Mouse (Mus musculus) MEL (cell line): ENCODE measurements at regions not wholly inside any gene's neighbourhood (a gene's known extent, or its start where the extent isn't known, plus 50 kb on each side); places are given as distances from the start of the nearest gene placed in this dataset.

Experiments used
- DNase-seq: peaks from one replicate; pipeline ENCODE4 v3.0.0; 2011; ENCODE audit warnings: low read depth, low spot score
- H3K27ac ChIP-seq: 2 replicates; pipeline ENCODE4 v1.5.1; 2012; ENCODE audit warnings: low read depth, mild to moderate bottlenecking, control low read depth, low read length, moderate library complexity; ENCODE audit not compliant: control insufficient read depth
- H3K27me3 ChIP-seq, 2 experiments: fragments of 150-350 bp in 1 of 2; sonication (generic) in 1 of 2; 2 replicates each; pipeline ENCODE4 v1.6.1; 2012; ENCODE audit warnings: low read length in 2 of 2, mild to moderate bottlenecking in 2 of 2, improper control_type of control experiment in 1 of 2, moderate library complexity in 1 of 2; ENCODE audit not compliant: insufficient read depth in 2 of 2, control insufficient read depth in 1 of 2
- H3K36me3 ChIP-seq, 2 experiments: 2 replicates each; pipeline ENCODE4 v1.6.1; 2012 to 2014; ENCODE audit warnings: low read length in 2 of 2, improper control_type of control experiment in 1 of 2, inconsistent platforms in 1 of 2, mild to moderate bottlenecking in 1 of 2; ENCODE audit not compliant: insufficient read depth in 2 of 2, control insufficient read depth in 1 of 2
- H3K4me1 ChIP-seq, 2 experiments: fragments of 150-350 bp in 1 of 2; sonication (generic) in 1 of 2; 2 replicates each; pipeline ENCODE4 v1.6.1; 2012; ENCODE audit warnings: low read length in 2 of 2, improper control_type of control experiment in 1 of 2, mild to moderate bottlenecking in 1 of 2; ENCODE audit not compliant: insufficient read depth in 2 of 2, control insufficient read depth in 1 of 2
- H3K4me3 ChIP-seq, 2 experiments: fragments of 150-350 bp in 1 of 2; sonication (generic) in 1 of 2; 2 replicates each; pipeline ENCODE4 v1.5.1; 2012; ENCODE audit warnings: low read depth in 2 of 2, low read length in 2 of 2, mild to moderate bottlenecking in 2 of 2, moderate library complexity in 2 of 2, control low read depth in 1 of 2, improper control_type of control experiment in 1 of 2; ENCODE audit not compliant: control insufficient read depth in 1 of 2, insufficient read depth in 1 of 2
- H3K79me2 ChIP-seq: 2 replicates; pipeline ENCODE4 v1.6.1; 2012; ENCODE audit warnings: mild to moderate bottlenecking, low read length, moderate library complexity; ENCODE audit not compliant: control insufficient read depth, poor library complexity, insufficient read depth
- H3K9ac ChIP-seq: 2 replicates; pipeline ENCODE4 v1.6.1; 2012; ENCODE audit warnings: low read depth, mild to moderate bottlenecking, control low read depth, low read length, moderate library complexity; ENCODE audit not compliant: control insufficient read depth, poor library complexity, severe bottlenecking
- H3K9me3 ChIP-seq: fragments of 150-350 bp; sonication (generic); replicated peaks from 2 replicates; pipeline ENCODE4 v1.6.1; 2012; ENCODE audit warnings: mild to moderate bottlenecking, low read length, improper control_type of control experiment, moderate library complexity; ENCODE audit not compliant: insufficient read depth
- CTCF ChIP-seq, 3 experiments: IDR thresholded peaks in 2 of 3; conservative IDR thresholded peaks in 1 of 3; 2 replicates each; pipeline ENCODE4 v1.5.1; 2011 to 2012; ENCODE audit warnings: low read length in 3 of 3, low read depth in 2 of 3, mild to moderate bottlenecking in 2 of 3, improper control_type of control experiment in 1 of 3, inconsistent platforms in 1 of 3, mixed read lengths in 1 of 3, moderate library complexity in 1 of 3; ENCODE audit not compliant: control insufficient read depth in 1 of 3, insufficient read depth in 1 of 3, poor library complexity in 1 of 3, severe bottlenecking in 1 of 3
- GATA1 ChIP-seq: IDR thresholded peaks from 2 replicates; pipeline ENCODE4 v1.6.1; 2011; ENCODE audit warnings: low read depth, low read length, improper control_type of control experiment
- JUND ChIP-seq: IDR thresholded peaks from 2 replicates; pipeline ENCODE4 v1.6.1; 2011; ENCODE audit warnings: low read depth, mild to moderate bottlenecking, improper control_type of control experiment, low read length
- KAT2A ChIP-seq: conservative IDR thresholded peaks from 2 replicates; pipeline ENCODE4 v1.6.1; 2012; ENCODE audit warnings: low read depth, low read length, improper control_type of control experiment, inconsistent platforms
- MAX ChIP-seq: IDR thresholded peaks from 2 replicates; pipeline ENCODE4 v1.6.1; 2011; ENCODE audit warnings: low read length, improper control_type of control experiment
- MAZ ChIP-seq: IDR thresholded peaks from 2 replicates; pipeline ENCODE4 v1.6.1; 2012; ENCODE audit warnings: low read depth, mild to moderate bottlenecking, inconsistent platforms, low read length, improper control_type of control experiment
- MXI1 ChIP-seq: IDR thresholded peaks from 2 replicates; pipeline ENCODE4 v1.6.1; 2011; ENCODE audit warnings: mild to moderate bottlenecking, low read depth, low read length, improper control_type of control experiment
- MYC ChIP-seq: IDR thresholded peaks from 2 replicates; pipeline ENCODE4 v1.6.1; 2011; ENCODE audit warnings: low read depth, mild to moderate bottlenecking, low read length, improper control_type of control experiment, moderate library complexity
- NELFE ChIP-seq: IDR thresholded peaks from 2 replicates; pipeline ENCODE4 v1.6.1; 2011; ENCODE audit warnings: low read depth, low read length, improper control_type of control experiment
- NRF1 ChIP-seq: IDR thresholded peaks from 2 replicates; pipeline ENCODE4 v1.6.1; 2014; ENCODE audit warnings: low read depth, mild to moderate bottlenecking, inconsistent platforms, low read length, improper control_type of control experiment, moderate library complexity; ENCODE audit not compliant: poor library complexity, insufficient read depth, severe bottlenecking
- TAL1 ChIP-seq: IDR thresholded peaks from 2 replicates; pipeline ENCODE4 v1.6.1; 2012; ENCODE audit warnings: mild to moderate bottlenecking, inconsistent platforms, low read length, moderate library complexity, mixed read lengths
- TCF12 ChIP-seq: IDR thresholded peaks from 2 replicates; pipeline ENCODE4 v1.6.1; 2014; ENCODE audit warnings: low read depth, mild to moderate bottlenecking, inconsistent platforms, low read length, improper control_type of control experiment, moderate library complexity

DNA sequence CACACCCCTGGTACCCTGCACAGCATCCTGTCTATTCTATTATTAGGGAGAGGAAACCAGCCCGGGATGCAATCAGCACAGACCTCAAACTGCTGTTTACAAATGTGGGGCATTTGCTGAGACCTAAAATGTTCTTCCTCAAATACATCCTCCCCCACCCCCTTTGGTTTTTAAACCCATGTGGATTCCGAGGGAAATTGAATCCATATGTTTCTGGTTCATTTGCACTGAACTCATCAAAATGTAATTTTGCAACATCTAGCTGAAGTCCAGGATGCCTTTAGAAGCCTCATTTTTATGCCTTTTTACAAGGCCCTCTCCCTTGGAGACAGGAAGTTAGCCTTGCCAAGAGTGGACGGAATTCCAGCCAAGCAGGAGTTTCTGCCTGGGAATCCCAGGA lies 517.6 kb downstream of the Zfp536 start:
- Histone ChIP-seq H3K27ac (no peak overlapping the region), H3K27me3 (no peaks in the 10 kb centered on the region), H3K79me2 (no peaks in the 10 kb centered on the region), H3K9ac (no peak overlapping the region), H3K9me3 (no peaks in the 10 kb centered on the region), H3K4me1 (no peaks in the 10 kb centered on the region), H3K4me3 (no peak overlapping the region), H3K36me3 (no peaks in the 10 kb centered on the region)
- no peak for DNase-seq
- no peak for TF ChIP-seq TCF12
- no peak for TF ChIP-seq TAL1
- no peak for TF ChIP-seq NELFE
- TF ChIP-seq NRF1: no peak
- TF ChIP-seq GATA1: no peak

GRCm38 (mm10) chr7:37259293-37259692 lies 514.1 kb downstream of the Zfp536 start:
- no peaks in the 10 kb centered on the region for H3K9me3 ChIP-seq
- no peaks in the 10 kb centered on the region for H3K4me1 ChIP-seq
- H3K79me2 ChIP-seq: no peaks in the 10 kb centered on the region
- peak; percentile 2 for DNase-seq
- H3K9ac ChIP-seq: no peak overlapping the region
- TF ChIP-seq CTCF (IDR thresholded peaks at IDR 0.05 in 2 of 3, conservative IDR thresholded peaks at IDR 0.05 in 1 of 3; ENCODE audit: control insufficient read depth in 1 of 3, insufficient read depth in 1 of 3, low read depth in 2 of 3, low read length in 3 of 3, poor library complexity in 1 of 3, severe bottlenecking in 1 of 3): 0 out of 6 replicates have a peak, but pooled peaks of 2 of the 3 experiments have one; percentile 13 to 19
- TF ChIP-seq MXI1: no peak
- H3K4me3 ChIP-seq: no peak overlapping the region
- H3K27ac ChIP-seq: no peak overlapping the region
- H3K36me3 ChIP-seq: no peaks in the 10 kb centered on the region
- no peaks in the 10 kb centered on the region for H3K27me3 ChIP-seq

- TF ChIP-seq MAZ (no peak), MYC (no peak), KAT2A (no peak), JUND (no peak), TCF12 (no peak), MAX (no peak)
- TF ChIP-seq, all 39 proteins: peak for 0
- H3K27ac ChIP-seq: no peak overlapping the region
- H3K9me3 ChIP-seq: no peaks in the 10 kb centered on the region
- H3K4me3 ChIP-seq: no peak overlapping the region
- no peaks in the 10 kb centered on the region for H3K4me1 ChIP-seq
- no peaks in the 10 kb centered on the region for H3K79me2 ChIP-seq
- H3K36me3 ChIP-seq: no peaks in the 10 kb centered on the region
- H3K27me3 ChIP-seq: no peaks in the 10 kb centered on the region
- no peak overlapping the region for H3K9ac ChIP-seq
- DNase-seq: no peak
These were observed 510.6 kb downstream of the Zfp536 start for GRCm38 (mm10) chr7:37262846-37263245.
